Mouse (Mus musculus) limb, embryonic 11.5 days (tissue): Measurements from ENCODE around the gene Tmod1. TPM values are rescaled to one million over a fixed set of nuclear protein-coding genes. Genes with fewer than 3 reads are reported as not detected.

Experiments used
- ATAC-seq: fragments of 200-750 bp; cut with Nextera tagmentation; 2 replicates; pipeline ENCODE4 v1.8.0; 2017; ENCODE audit warnings: low read depth; ENCODE audit not compliant: insufficient number of reproducible peaks, low FRiP score, low TSS enrichment
- DNase-seq: peaks from one replicate; pipeline ENCODE4 v3.0.0-alpha.2; 2015; ENCODE audit warnings: low spot score
- H3K27ac ChIP-seq: fragments of 300-500 bp; sonication (generic); replicated peaks from 2 replicates; pipeline ENCODE4 v1.5.1; 2014; ENCODE audit warnings: low read depth, mild to moderate bottlenecking, low read length
- H3K27me3 ChIP-seq: fragments of 300-500 bp; sonication (generic); 2 replicates; pipeline ENCODE4 v1.6.1; 2014; ENCODE audit warnings: mild to moderate bottlenecking, low read length, mixed read lengths; ENCODE audit not compliant: control insufficient read depth, insufficient read depth
- H3K36me3 ChIP-seq: fragments of 300-500 bp; sonication (generic); 2 replicates; pipeline ENCODE4 v1.6.1; 2014; ENCODE audit warnings: mild to moderate bottlenecking, low read length, moderate library complexity, mixed read lengths; ENCODE audit not compliant: control insufficient read depth, insufficient read depth
- H3K4me1 ChIP-seq: fragments of 300-500 bp; sonication (generic); 2 replicates; pipeline ENCODE4 v1.6.1; 2014; ENCODE audit warnings: low read length, mixed read lengths; ENCODE audit not compliant: control insufficient read depth, insufficient read depth
- H3K4me2 ChIP-seq: fragments of 300-500 bp; sonication (generic); 2 replicates; pipeline ENCODE4 v1.6.1; 2014; ENCODE audit warnings: low read depth, mild to moderate bottlenecking, moderate library complexity; ENCODE audit not compliant: severe bottlenecking
- H3K4me3 ChIP-seq: fragments of 300-500 bp; sonication (generic); 2 replicates; pipeline ENCODE4 v1.5.1; 2014; ENCODE audit warnings: low read depth, low read length
- H3K9ac ChIP-seq: fragments of 300-500 bp; sonication (generic); 2 replicates; pipeline ENCODE4 v1.6.1; 2014; ENCODE audit warnings: mild to moderate bottlenecking, low read length
- H3K9me3 ChIP-seq: fragments of 300-500 bp; sonication (generic); 2 replicates; pipeline ENCODE4 v1.6.1; 2016; ENCODE audit warnings: low read length; ENCODE audit not compliant: control insufficient read depth
- WGBS: fragments of 180-500 bp; shearing (Covaris S2); extraction: QIAGEN DNeasy Blood & Tissue Kit; methylation state at CpG from one replicate; pipeline ENCODE4 v1.1.7; 2014; 5-methylcytosine and 5-hydroxymethylcytosine counted together
- polyA plus RNA-seq: library from polyadenylated mRNA; unstranded; fragments of >200 nt; fragmentation: Nextera tagmentation; extraction: Ambion mirVana; gene quantifications from 2 replicates; pipeline ENCODE4 v1.2.1, GENCODE M21; 2014

Gene Tmod1
- polyA plus RNA-seq, 1 experiment from 2014 or later = 2.1 TPM

DNA sequence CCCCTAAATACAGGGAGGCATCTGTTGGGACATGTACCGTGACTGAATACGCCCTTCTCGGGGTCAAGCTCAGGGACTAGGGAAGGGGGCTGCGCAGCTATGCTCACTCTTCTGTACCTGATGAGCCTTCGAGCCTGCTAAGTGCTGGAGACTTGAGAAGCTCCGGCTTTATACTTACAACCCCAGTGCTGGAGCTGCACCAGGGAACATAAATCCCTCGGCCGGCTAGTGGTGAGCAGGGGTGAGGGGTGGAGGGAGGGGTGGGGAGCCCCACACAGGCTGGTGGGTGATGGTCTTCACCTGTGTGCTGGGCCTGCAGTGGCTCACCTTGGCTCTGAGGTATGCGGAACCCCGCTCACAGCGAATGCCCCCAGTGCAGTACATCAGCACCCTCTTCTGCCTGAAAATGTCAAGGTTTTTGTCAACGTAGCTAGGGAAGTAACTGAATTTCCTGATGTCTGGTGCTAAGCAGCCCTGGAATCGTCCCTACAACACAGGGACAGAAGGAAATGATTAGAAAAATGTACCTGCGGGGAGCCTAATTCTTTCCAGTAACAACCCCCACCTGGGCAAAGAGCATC, 80.9 kb downstream of the Tmod1 start:
- H3K4me1 ChIP-seq = no peaks in the 10 kb centered on the region
- ATAC-seq (no peak), DNase-seq (no peak)
- H3K36me3 ChIP-seq = peaks cover 52% of the 10 kb centered on the region
- WGBS = 85% methylated on average over 14 of the region's 14 CpGs
- H3K9ac ChIP-seq = no peak overlapping the region
- no peaks in the 10 kb centered on the region for H3K9me3 ChIP-seq
- no peak overlapping the region for H3K4me2 ChIP-seq
- H3K27ac ChIP-seq = no peak overlapping the region
- no peak overlapping the region for H3K4me3 ChIP-seq
- H3K27me3 ChIP-seq = no peaks in the 10 kb centered on the region

DNA sequence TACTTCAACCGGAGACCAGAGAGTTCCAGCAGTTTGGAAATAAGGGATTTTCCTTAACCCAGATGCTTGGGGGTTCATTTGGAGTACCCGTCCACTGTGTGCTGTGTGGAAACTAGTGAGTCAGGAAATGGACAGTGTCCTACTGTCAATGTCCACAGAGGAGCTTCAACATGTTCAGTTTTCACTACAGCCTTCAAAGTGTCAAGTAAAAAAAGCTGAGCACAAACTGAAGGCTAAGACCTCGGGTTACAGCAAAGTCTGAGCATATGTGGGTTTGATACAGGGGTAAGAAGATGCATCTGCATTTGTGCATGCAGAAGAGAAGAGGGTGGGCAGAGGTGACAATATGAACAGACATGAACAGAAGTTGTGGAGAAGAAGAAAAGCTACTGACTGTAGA, 82.0 kb downstream of the Tmod1 start:
- 82% methylated on average over 3 of the region's 3 CpGs for WGBS
- H3K36me3 ChIP-seq = peaks cover 54% of the 10 kb centered on the region
- DNase-seq (no peak), ATAC-seq (no peak)
- no peaks in the 10 kb centered on the region for H3K4me1 ChIP-seq
- H3K27me3 ChIP-seq = no peaks in the 10 kb centered on the region
- no peak overlapping the region for H3K9ac ChIP-seq
- no peak overlapping the region for H3K27ac ChIP-seq
- no peaks in the 10 kb centered on the region for H3K9me3 ChIP-seq
- no peak overlapping the region for H3K4me3 ChIP-seq
- no peak overlapping the region for H3K4me2 ChIP-seq

DNA sequence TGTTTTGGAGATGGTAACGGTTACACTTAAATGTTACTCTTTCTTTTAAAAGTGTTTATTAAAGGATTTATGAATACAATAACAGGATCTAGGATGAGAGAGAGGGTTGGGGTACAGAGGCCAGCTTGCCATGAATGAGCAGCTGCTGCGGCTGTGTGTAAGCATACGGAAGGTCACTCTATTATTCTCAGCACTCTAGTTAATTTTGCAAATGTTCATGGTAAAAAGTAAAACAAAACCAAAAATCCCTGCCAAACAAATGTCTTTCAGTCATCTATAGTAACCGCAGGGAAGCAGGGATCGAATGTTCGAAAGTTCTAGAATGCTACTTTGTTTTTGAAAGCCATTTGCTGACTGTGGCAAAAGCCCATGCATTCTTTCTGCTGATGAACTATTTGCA, 84.6 kb downstream of the Tmod1 start:
- H3K9me3 ChIP-seq = no peaks in the 10 kb centered on the region
- ATAC-seq (no peak), DNase-seq (no peak)
- peaks cover 34% of the 10 kb centered on the region for H3K36me3 ChIP-seq
- 92% methylated on average over 6 of the region's 6 CpGs for WGBS
- H3K27ac ChIP-seq = no peak overlapping the region
- no peaks in the 10 kb centered on the region for H3K4me1 ChIP-seq
- no peak overlapping the region for H3K4me3 ChIP-seq
- no peak overlapping the region for H3K9ac ChIP-seq
- H3K4me2 ChIP-seq = no peak overlapping the region
- H3K27me3 ChIP-seq = no peaks in the 10 kb centered on the region

DNA sequence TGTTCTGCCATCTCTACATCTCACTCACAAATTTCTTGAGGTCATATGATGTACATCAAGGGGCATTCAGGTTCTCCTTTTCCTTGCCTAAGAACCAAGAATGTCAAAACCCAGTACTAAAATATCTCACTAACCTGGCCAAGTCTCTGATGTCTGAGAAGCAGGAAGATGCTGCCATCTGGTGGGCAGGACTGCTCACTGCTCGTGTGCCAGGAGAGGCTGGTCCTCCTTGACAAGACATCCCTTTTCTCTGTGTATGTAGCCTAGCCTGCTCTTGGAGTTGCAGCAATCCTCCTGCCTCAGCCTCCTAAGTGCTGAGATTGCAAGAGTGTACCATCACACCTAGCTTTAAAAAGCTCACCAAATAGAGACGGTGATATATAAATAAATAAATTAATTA, 87.8 kb downstream of the Tmod1 start:
- Histone ChIP-seq H3K9me3 (no peaks in the 10 kb centered on the region), H3K27me3 (no peaks in the 10 kb centered on the region), H3K4me1 (no peaks in the 10 kb centered on the region), H3K4me3 (no peak overlapping the region), H3K36me3 (peaks cover 31% of the 10 kb centered on the region), H3K4me2 (no peak overlapping the region), H3K9ac (no peak overlapping the region), H3K27ac (no peak overlapping the region)
- WGBS = 47% methylated on average over 2 of the region's 2 CpGs
- DNase-seq (peak; percentile 81), ATAC-seq (no peak)

DNA sequence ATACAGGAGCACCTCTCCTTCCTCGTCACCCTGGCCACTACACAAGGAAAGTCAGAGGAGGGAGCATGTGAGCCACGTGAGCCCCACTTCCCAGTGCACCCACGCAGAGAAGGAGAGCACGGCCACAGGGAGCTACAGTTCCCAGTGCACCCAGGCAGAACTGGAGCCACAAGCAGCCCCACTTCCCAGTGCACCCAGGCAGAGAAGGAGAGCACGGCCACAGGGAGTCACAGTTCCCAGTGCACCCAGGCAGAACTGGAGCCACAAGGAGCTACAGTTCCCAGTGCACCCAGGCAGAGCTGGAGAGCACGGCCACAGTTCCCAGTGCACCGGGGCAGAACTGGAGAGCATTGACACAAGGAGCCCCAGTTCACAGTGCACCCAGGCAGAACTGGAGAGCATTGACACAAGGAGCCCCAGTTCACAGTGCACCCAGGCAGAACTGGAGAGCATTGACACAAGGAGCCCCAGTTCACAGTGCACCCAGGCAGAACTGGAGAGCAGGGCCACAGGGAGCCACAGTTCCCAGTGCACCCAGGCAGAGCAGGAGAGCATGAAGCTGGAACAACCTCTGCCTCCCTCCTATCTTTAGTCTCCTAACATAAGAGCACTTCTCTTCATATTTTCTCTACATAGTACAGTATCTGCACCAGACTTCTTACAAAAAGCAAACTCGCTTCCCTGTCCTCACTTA, 90.7 kb downstream of the Tmod1 start:
- Histone ChIP-seq H3K27me3 (no peaks in the 10 kb centered on the region), H3K4me2 (no peak overlapping the region), H3K9ac (no peak overlapping the region), H3K36me3 (peaks cover 26% of the 10 kb centered on the region), H3K27ac (no peak overlapping the region), H3K4me3 (no peak overlapping the region), H3K9me3 (no peaks in the 10 kb centered on the region), H3K4me1 (no peaks in the 10 kb centered on the region)
- no peak for ATAC-seq
- WGBS = 92% methylated on average over 8 of the region's 8 CpGs
- DNase-seq = no peak

DNA sequence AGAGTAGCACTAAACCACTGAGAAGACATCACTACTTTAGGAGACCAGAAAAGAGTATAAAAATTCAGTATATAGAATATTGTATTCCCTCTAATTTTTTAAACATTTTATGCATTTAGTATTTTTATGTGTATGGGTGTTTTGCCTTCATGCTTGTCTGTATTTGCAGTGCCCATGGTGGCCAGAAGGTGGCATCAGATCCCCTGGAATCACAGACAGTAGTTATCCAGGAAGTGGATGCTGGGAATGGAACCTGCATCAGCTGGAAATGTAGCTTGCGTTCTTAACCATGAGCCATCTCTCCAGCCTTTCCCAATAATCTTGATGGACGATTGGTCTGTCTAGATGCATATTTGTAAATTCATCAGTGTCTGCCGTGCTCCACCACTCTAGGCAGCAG, 91.5 kb downstream of the Tmod1 start:
- peaks cover 20% of the 10 kb centered on the region for H3K36me3 ChIP-seq

DNA sequence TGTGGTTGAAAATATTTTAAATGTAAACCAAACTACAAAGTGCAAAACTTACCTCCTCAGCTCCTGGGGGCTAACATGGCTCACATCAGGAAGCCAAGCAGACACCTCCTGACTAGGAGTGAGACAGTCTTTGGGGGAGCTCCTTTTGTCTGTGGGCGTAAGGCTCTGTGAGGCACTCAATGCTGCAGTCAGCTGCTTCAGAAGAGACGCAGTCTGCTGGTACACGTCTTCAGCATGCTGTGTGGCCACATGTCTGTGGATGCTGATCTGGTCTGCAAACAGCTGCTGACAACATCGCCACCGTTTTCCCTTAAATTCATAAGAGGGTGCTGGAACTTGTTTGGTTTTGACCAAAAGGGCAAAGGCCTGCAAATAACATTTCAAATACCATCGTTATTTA, 93.1 kb downstream of the Tmod1 start:
- 92% methylated on average over 6 of the region's 6 CpGs for WGBS
- Histone ChIP-seq H3K4me1 (no peaks in the 10 kb centered on the region), H3K4me2 (no peak overlapping the region), H3K36me3 (peaks cover 18% of the 10 kb centered on the region), H3K9me3 (no peaks in the 10 kb centered on the region), H3K4me3 (no peak overlapping the region), H3K9ac (no peak overlapping the region), H3K27me3 (no peaks in the 10 kb centered on the region), H3K27ac (no peak overlapping the region)
- no peak for ATAC-seq
- no peak for DNase-seq

More for the DNA sequence above, 91.5 kb downstream of the Tmod1 start:
- no peaks in the 10 kb centered on the region for H3K4me1 ChIP-seq
- DNase-seq = peak; percentile 73
- H3K4me3 ChIP-seq = no peak overlapping the region
- no peaks in the 10 kb centered on the region for H3K27me3 ChIP-seq
- no peak overlapping the region for H3K27ac ChIP-seq
- no peak for ATAC-seq
- 76% methylated on average over 3 of the region's 3 CpGs for WGBS
- H3K9me3 ChIP-seq = no peaks in the 10 kb centered on the region
- H3K4me2 ChIP-seq = no peak overlapping the region
- H3K9ac ChIP-seq = no peak overlapping the region

DNA sequence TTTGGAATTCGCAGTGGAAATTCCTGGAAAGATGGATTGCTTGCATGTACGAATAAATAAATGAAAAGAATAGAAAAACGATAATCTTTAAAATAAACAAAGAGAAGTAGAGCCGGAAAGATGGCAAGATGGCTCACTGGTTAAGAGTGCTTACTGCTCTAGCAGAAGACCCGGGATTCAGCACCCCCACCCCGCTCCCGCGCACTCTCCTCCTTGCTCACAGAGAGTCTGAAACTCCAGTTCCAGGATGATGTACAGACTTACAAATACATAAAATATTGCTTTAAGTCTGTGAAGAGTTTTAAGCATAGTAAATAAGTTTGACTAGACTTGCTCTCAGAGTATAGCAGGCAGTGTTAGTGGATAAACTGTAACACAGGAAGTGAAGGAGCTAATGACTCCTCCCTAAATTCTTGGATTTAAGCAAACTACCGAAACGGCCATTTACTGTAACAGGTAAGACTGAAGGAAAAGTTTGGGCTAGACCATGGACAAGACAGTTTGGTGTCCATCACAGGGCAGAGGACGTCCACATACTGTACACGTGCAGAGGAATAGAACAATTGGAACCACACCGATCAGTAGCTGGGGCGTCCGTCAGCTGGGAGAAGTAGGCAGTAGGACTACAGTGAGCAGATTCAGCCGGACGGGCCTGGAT, 99.0 kb downstream of the Tmod1 start:
- DNase-seq = peak; percentile 45
- peak overlapping the region; percentile 98 for H3K27ac ChIP-seq
- H3K9me3 ChIP-seq = no peaks in the 10 kb centered on the region
- ATAC-seq = peak; percentile 80
- peak overlapping the region; percentile 49 for H3K4me2 ChIP-seq
- peak overlapping the region; percentile 95 for H3K4me3 ChIP-seq
- peaks cover 5% of the 10 kb centered on the region for H3K36me3 ChIP-seq
- peak overlapping the region; percentile 94 for H3K9ac ChIP-seq
- H3K4me1 ChIP-seq = peaks cover 10% of the 10 kb centered on the region
- H3K27me3 ChIP-seq = no peaks in the 10 kb centered on the region
- WGBS = 8% methylated on average over 17 of the region's 17 CpGs
